Comparison of ENCODE assay signal across 7 mouse cellular contexts in the genomic region with DNA sequence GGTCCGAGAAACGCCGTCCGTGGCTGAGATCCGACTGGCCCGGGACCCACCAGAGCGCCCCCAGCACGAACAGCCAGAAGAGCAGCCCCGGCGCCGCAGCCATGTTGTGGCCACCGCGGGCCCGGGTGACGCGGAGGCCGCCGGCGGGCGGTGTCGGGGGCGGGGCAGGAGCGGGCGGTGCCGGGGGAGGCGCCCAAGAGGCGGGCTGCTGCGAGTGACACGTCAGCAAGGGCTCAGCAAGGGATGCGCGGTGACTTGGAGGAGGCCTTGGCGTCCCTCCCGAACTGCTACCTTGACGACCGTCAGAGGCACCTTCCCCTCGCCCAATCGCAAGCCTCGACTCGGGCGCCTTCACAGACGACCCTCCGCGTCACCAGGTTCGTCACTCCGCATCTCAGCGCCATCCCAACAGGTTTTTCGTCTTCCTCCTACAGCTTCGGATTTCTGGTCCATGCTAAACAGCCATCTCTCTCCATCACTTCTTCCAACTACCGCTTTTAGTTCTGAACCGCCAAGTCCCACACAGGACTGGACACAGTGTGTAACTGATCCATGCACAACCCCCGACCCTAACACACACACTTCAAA. TPM values are rescaled to one million over a fixed set of nuclear protein-coding genes. Genes with fewer than 3 reads are reported as not detected.
DNase-seq lines count a peak whose midpoint lies in the region; ATAC-seq and TF ChIP-seq lines count a peak whose summit lies in the region.

A gene (minus strand): TSS at position 127 of the 588 bp plus-strand sequence.

- WGBS in embryonic facial prominence, embryonic 12.5 days: 0% methylated on average over 49 of the region's 51 CpGs
- 2% methylated on average over 51 of the region's 51 CpGs for WGBS in kidney, adult 2 months
- under 1% methylated on average over 51 of the region's 51 CpGs for WGBS in limb, embryonic 12.5 days
- WGBS in midbrain, embryonic 15.5 days: under 1% methylated on average over 49 of the region's 51 CpGs
- WGBS in spleen, adult 2 months: 1% methylated on average over 51 of the region's 51 CpGs

- ATAC-seq in embryonic facial prominence, embryonic 12.5 days (ENCODE audit: insufficient number of reproducible peaks, insufficient read depth, low FRiP score, low TSS enrichment): peak; percentile 98
- ATAC-seq in limb, embryonic 12.5 days (ENCODE audit: insufficient number of reproducible peaks, insufficient read depth, low FRiP score, low TSS enrichment, low read depth): peak; percentile 99
- peak; percentile 99 for ATAC-seq in midbrain, embryonic 15.5 days (replicated peaks)

- H3K4me1 ChIP-seq in embryonic facial prominence, embryonic 12.5 days: peaks cover 17% of the 10 kb centered on the region
- peaks cover 5% of the 10 kb centered on the region; the same call in 1 of the 2 replicates for H3K4me1 ChIP-seq in kidney, adult 2 months (ENCODE audit: control insufficient read depth, insufficient read depth, low read length)
- H3K4me1 ChIP-seq in limb, embryonic 12.5 days (replicated peaks): peaks cover 18% of the 10 kb centered on the region
- peaks cover 19% of the 10 kb centered on the region for H3K4me1 ChIP-seq in midbrain, embryonic 15.5 days
- peaks cover 6% of the 10 kb centered on the region; the same call in 1 of the 2 replicates for H3K4me1 ChIP-seq in spleen, adult 2 months (ENCODE audit: control insufficient read depth, insufficient read depth, insufficient read length)

- no peaks in the 10 kb centered on the region for H3K27me3 ChIP-seq in embryonic facial prominence, embryonic 12.5 days
- no peaks in the 10 kb centered on the region for H3K27me3 ChIP-seq in kidney, adult 2 months (replicated peaks; ENCODE audit: control insufficient read depth, insufficient read depth, low read length)
- no peaks in the 10 kb centered on the region; the same call in 1 of the 2 replicates for H3K27me3 ChIP-seq in limb, embryonic 12.5 days
- no peaks in the 10 kb centered on the region for H3K27me3 ChIP-seq in midbrain, embryonic 15.5 days (replicated peaks)
- no peaks in the 10 kb centered on the region for H3K27me3 ChIP-seq in spleen, adult 2 months (ENCODE audit: control insufficient read depth, insufficient read depth, low read length)

- H3K9me3 ChIP-seq in embryonic facial prominence, embryonic 12.5 days: no peaks in the 10 kb centered on the region
- no peaks in the 10 kb centered on the region; the same call in 1 of the 2 replicates for H3K9me3 ChIP-seq in limb, embryonic 12.5 days
- H3K9me3 ChIP-seq in midbrain, embryonic 15.5 days: no peaks in the 10 kb centered on the region

- peak within 1 kb of the TSS; percentile 79 for H3K27ac ChIP-seq in embryonic facial prominence, embryonic 12.5 days
- peak within 1 kb of the TSS; percentile 37 for H3K27ac ChIP-seq in kidney, adult 2 months (ENCODE audit: insufficient read depth, low read depth, low read length)
- H3K27ac ChIP-seq in limb, embryonic 12.5 days: peak within 1 kb of the TSS; percentile 82
- peak within 1 kb of the TSS; percentile 76 for H3K27ac ChIP-seq in midbrain, embryonic 15.5 days
- peak within 1 kb of the TSS; percentile 10 for H3K27ac ChIP-seq in spleen, adult 2 months (ENCODE audit: insufficient read depth, low read length)

- TF ChIP-seq POLR2A in kidney, adult 2 months (IDR thresholded peaks at IDR 0.05; ENCODE audit: low read depth, low read length): peak; percentile 34
- peak; percentile 80 for TF ChIP-seq POLR2A in spleen, adult 2 months (IDR thresholded peaks at IDR 0.05; ENCODE audit: low read depth, low read length)

- H3K9ac ChIP-seq in embryonic facial prominence, embryonic 12.5 days: peak within 1 kb of the TSS; percentile 89
- H3K9ac ChIP-seq in limb, embryonic 12.5 days (replicated peaks): peak within 1 kb of the TSS; percentile 90
- peak within 1 kb of the TSS; percentile 76 for H3K9ac ChIP-seq in midbrain, embryonic 15.5 days

- peak within 1 kb of the TSS; percentile 86 for H3K4me2 ChIP-seq in embryonic facial prominence, embryonic 12.5 days (replicated peaks)
- H3K4me2 ChIP-seq in limb, embryonic 12.5 days: peak within 1 kb of the TSS; percentile 78
- peak within 1 kb of the TSS; percentile 87 for H3K4me2 ChIP-seq in midbrain, embryonic 15.5 days

- DNase-seq in adrenal gland, postnatal 25 days: peak; percentile 97
- peak; percentile 94 to 96 for DNase-seq in heart, adult 18-20 months
- DNase-seq in kidney, adult 2 months: peak; percentile 97
- DNase-seq in spleen, adult 2 months (ENCODE audit: low read depth in 1 of 2, low spot score in 2 of 2): peak; percentile 82 to 92

- TF ChIP-seq CTCF in kidney, adult 2 months (conservative IDR thresholded peaks at IDR 0.05; ENCODE audit: insufficient read depth, insufficient read length, low read depth, low read length): no peak
- no peak for TF ChIP-seq CTCF in spleen, adult 2 months (IDR thresholded peaks at IDR 0.05; ENCODE audit: extremely low read depth, insufficient read depth, insufficient read length, insufficient replicate concordance)

- H3K4me3 ChIP-seq in embryonic facial prominence, embryonic 12.5 days: peak within 1 kb of the TSS; percentile 79
- H3K4me3 ChIP-seq in kidney, adult 2 months (ENCODE audit: insufficient read depth, low read depth, low read length): peak within 1 kb of the TSS; percentile 91
- H3K4me3 ChIP-seq in limb, embryonic 12.5 days (replicated peaks): peak within 1 kb of the TSS; percentile 94
- H3K4me3 ChIP-seq in midbrain, embryonic 15.5 days: peak within 1 kb of the TSS; percentile 78
- peak within 1 kb of the TSS; percentile 87 for H3K4me3 ChIP-seq in spleen, adult 2 months (ENCODE audit: extremely low read depth, insufficient read depth, insufficient read length)

- H3K36me3 ChIP-seq in embryonic facial prominence, embryonic 12.5 days: peaks cover 12% of the 10 kb centered on the region; the same call in 1 of the 2 replicates
- H3K36me3 ChIP-seq in kidney, adult 2 months (ENCODE audit: control insufficient read depth, insufficient read depth, low read length): no peaks in the 10 kb centered on the region; the same call in 1 of the 2 replicates
- peaks cover 13% of the 10 kb centered on the region for H3K36me3 ChIP-seq in limb, embryonic 12.5 days
- 0 out of 2 replicates have a peak, but pooled peaks cover under 1% of the 10 kb centered on the region for H3K36me3 ChIP-seq in midbrain, embryonic 15.5 days (replicated peaks)
- H3K36me3 ChIP-seq in spleen, adult 2 months (ENCODE audit: control insufficient read depth, insufficient read depth, low read length): no peaks in the 10 kb centered on the region; the same call in 1 of the 2 replicates

RNA-seq across cellular contexts. Expression of the gene that starts here (rescaled TPM):
- 200 and 216 TPM in 2 replicates for total RNA-seq in adrenal gland, postnatal 25 days (2021)
- polyA plus RNA-seq in embryonic facial prominence, embryonic 12.5 days (2016; fragmentation: Nextera tagmentation; extraction: Ambion mirVana): 124 and 128 TPM in 2 replicates
- total RNA-seq in heart, adult 18-20 months (2021): 100 to 1,000 TPM; 111 to 137 TPM
- 60.5 and 63.6 TPM in 2 replicates for polyA plus RNA-seq in kidney, adult 2 months (2012; rRNA removed)
- polyA plus RNA-seq in limb, embryonic 12.5 days (2016; fragmentation: Nextera tagmentation; extraction: Ambion mirVana): 116 and 133 TPM in 2 replicates
- polyA plus RNA-seq in midbrain, embryonic 15.5 days (2015; fragmentation: Nextera tagmentation; extraction: Ambion mirVana): 106 and 114 TPM in 2 replicates
- 35.9 and 45.3 TPM in 2 replicates for polyA plus RNA-seq in spleen, adult 2 months (2012; rRNA removed)

Comparison
In these comparisons a context has a peak if more than half of its experiments do, and no peak if none do; other contexts are left out.
1. Peak in every context shown above with its lines: DNase-seq, ATAC-seq, H3K4me3 ChIP-seq and H3K27ac ChIP-seq.
2. H3K27ac ChIP-seq: peak in every context shown above with its lines; median percentile 82 in limb, embryonic 12.5 days; 79 in embryonic facial prominence, embryonic 12.5 days; 76 in midbrain, embryonic 15.5 days; 37 in kidney, adult 2 months; 10 in spleen, adult 2 months.